Comparison of ENCODE assay signal across 8 mouse cellular contexts in genomic region chr13:83732283-83733121, GRCm38 (mm10).
DNase-seq lines count a peak whose midpoint lies in the region; ATAC-seq and TF ChIP-seq lines count a peak whose summit lies in the region.

No protein-coding gene starts in this region.

- no peak overlapping the region for H3K27ac ChIP-seq in ES-Bruce4 (ENCODE audit: insufficient read depth, low read length)
- peak overlapping the region; percentile 100 for H3K27ac ChIP-seq in hindbrain, postnatal 0 days
- peak overlapping the region; percentile 98 for H3K27ac ChIP-seq in midbrain, embryonic 15.5 days

- no peaks in the 10 kb centered on the region for H3K36me3 ChIP-seq in ES-Bruce4 (ENCODE audit: control insufficient read depth, insufficient read depth, low read length, poor library complexity, severe bottlenecking)
- no peaks in the 10 kb centered on the region for H3K36me3 ChIP-seq in hindbrain, postnatal 0 days (ENCODE audit: insufficient read depth, low read length)
- H3K36me3 ChIP-seq in midbrain, embryonic 15.5 days (replicated peaks), result no peaks in the 10 kb centered on the region

- ATAC-seq in cerebellum, adult (ENCODE audit: insufficient number of reproducible peaks, low FRiP score, low TSS enrichment), result no peak
- peak; percentile 72 for ATAC-seq in hindbrain, postnatal 0 days
- peak; percentile 12 for ATAC-seq in midbrain, embryonic 15.5 days (replicated peaks)

- H3K4me3 ChIP-seq in ES-Bruce4 (ENCODE audit: low read depth, low read length), result peak overlapping the region; percentile 49
- peak overlapping the region; percentile 79 for H3K4me3 ChIP-seq in hindbrain, postnatal 0 days (ENCODE audit: low read length)
- peak overlapping the region; percentile 50 for H3K4me3 ChIP-seq in midbrain, embryonic 15.5 days

- peak; percentile 60 for DNase-seq in cerebellum, adult 11 months
- peak; percentile 85 for DNase-seq in embryo, embryonic 11 days
- peak; percentile 92 for DNase-seq in hindbrain, postnatal 0 days (ENCODE audit: low spot score)
- no peak for DNase-seq in adrenal gland, postnatal 36 days
- DNase-seq in urinary bladder, postnatal 14 days (ENCODE audit: low spot score), result no peak

- peak overlapping the region; percentile 89 for H3K4me2 ChIP-seq in hindbrain, postnatal 0 days (ENCODE audit: low read depth, low read length)
- H3K4me2 ChIP-seq in midbrain, embryonic 15.5 days, result peak overlapping the region; percentile 62

- WGBS in hindbrain, postnatal 0 days, result under 1% methylated on average over 31 of the region's 31 CpGs
- whole genome bisulfite sequencing in midbrain, embryonic 15.5 days, result under 1% methylated on average over 31 of the region's 31 CpGs

- H3K27me3 ChIP-seq in ES-Bruce4 (ENCODE audit: control insufficient read depth, insufficient read depth, low read length, poor library complexity, severe bottlenecking), result peaks cover 12% of the 10 kb centered on the region
- no peaks in the 10 kb centered on the region for H3K27me3 ChIP-seq in hindbrain, postnatal 0 days (ENCODE audit: insufficient read depth, low read length)
- H3K27me3 ChIP-seq in midbrain, embryonic 15.5 days (replicated peaks), result no peaks in the 10 kb centered on the region

- no peak for TF ChIP-seq EP300 in ES-Bruce4 (IDR thresholded peaks at IDR 0.05; ENCODE audit: insufficient read depth, low read depth, low read length)

- H3K9me3 ChIP-seq in ES-Bruce4 (replicated peaks; ENCODE audit: control insufficient read depth, insufficient read depth, low read length, poor library complexity, severe bottlenecking), result no peaks in the 10 kb centered on the region
- H3K9me3 ChIP-seq in hindbrain, postnatal 0 days (ENCODE audit: low read length), result no peaks in the 10 kb centered on the region
- no peaks in the 10 kb centered on the region for H3K9me3 ChIP-seq in midbrain, embryonic 15.5 days

- H3K4me1 ChIP-seq in ES-Bruce4 (ENCODE audit: control insufficient read depth, insufficient read depth, low read length), result no peaks in the 10 kb centered on the region
- no peaks in the 10 kb centered on the region for H3K4me1 ChIP-seq in hindbrain, postnatal 0 days (ENCODE audit: insufficient read depth, low read length)
- no peaks in the 10 kb centered on the region for H3K4me1 ChIP-seq in midbrain, embryonic 15.5 days

- no peak for TF ChIP-seq CTCF in ES-Bruce4 (IDR thresholded peaks at IDR 0.05; ENCODE audit: low read depth, low read length)
- no peak; the same call in 1 of the 2 replicates for TF ChIP-seq CTCF in hindbrain, postnatal 0 days (IDR thresholded peaks at IDR 0.05; ENCODE audit: low read depth)

- H3K9ac ChIP-seq in ES-Bruce4 (ENCODE audit: low read depth, poor library complexity, severe bottlenecking), result 0 out of 2 replicates have a peak overlapping the region, but pooled peaks have one; percentile 29
- peak overlapping the region; percentile 100 for H3K9ac ChIP-seq in hindbrain, postnatal 0 days (replicated peaks; ENCODE audit: low read length)
- peak overlapping the region; percentile 96 for H3K9ac ChIP-seq in midbrain, embryonic 15.5 days

- TF ChIP-seq POLR2A in ES-Bruce4 (IDR thresholded peaks at IDR 0.05; ENCODE audit: insufficient read depth, low read length), result no peak

Comparison
In these comparisons a context has a peak if more than half of its experiments do, and no peak if none do; other contexts are left out.
1. DNase-seq: peak in cerebellum, adult 11 months (single experiment), embryo, embryonic 11 days (single experiment) and hindbrain, postnatal 0 days (single experiment); none in adrenal gland, postnatal 36 days (0 of 2) and urinary bladder, postnatal 14 days (single experiment).
2. H3K9ac ChIP-seq: peak in every context shown above with its lines; median percentile 100 in hindbrain, postnatal 0 days; 96 in midbrain, embryonic 15.5 days; 29 in ES-Bruce4.
3. Peak in every context shown above with its lines, with median percentiles within 50 percentile points of each other: H3K4me3 ChIP-seq.